Mouse (Mus musculus) myocyte (in vitro differentiated cells): ENCODE results near the gene Cdcp2.
A peak's percentile ranks its signal among the peaks of the same experiment; 100 is the strongest.

ENCODE experiments used
- CEBPB ChIP-seq: IDR thresholded peaks from 2 replicates; pipeline ENCODE4 v1.6.1; 2011; ENCODE audit warnings: mild to moderate bottlenecking, moderate library complexity; ENCODE audit not compliant: poor library complexity, insufficient read depth, severe bottlenecking
- E2F4 ChIP-seq: IDR thresholded peaks from one replicate; pipeline ENCODE4 v1.6.1; 2011; ENCODE audit warnings: mild to moderate bottlenecking, control low read depth, moderate library complexity; ENCODE audit not compliant: insufficient read depth
- MAX ChIP-seq: IDR thresholded peaks from one replicate; pipeline ENCODE4 v1.6.1; 2011; ENCODE audit warnings: low read depth, mild to moderate bottlenecking, control low read depth
- MYOD1 ChIP-seq, 3 experiments: IDR thresholded peaks; one replicate each; pipeline ENCODE4 v1.6.1; 2011; ENCODE audit warnings: control low read depth in 2 of 3, low read depth in 2 of 3, mild to moderate bottlenecking in 2 of 3, moderate library complexity in 1 of 3; ENCODE audit not compliant: insufficient read length in 2 of 3, control insufficient read depth in 1 of 3
- MYOG ChIP-seq, 3 experiments: IDR thresholded peaks; one replicate each; pipeline ENCODE4 v1.6.1; 2011; ENCODE audit warnings: control low read depth in 2 of 3, low read depth in 2 of 3, mild to moderate bottlenecking in 2 of 3; ENCODE audit not compliant: insufficient read length in 2 of 3, control insufficient read depth in 1 of 3, insufficient read depth in 1 of 3
- POLR2A ChIP-seq: IDR thresholded peaks from one replicate; pipeline ENCODE4 v1.6.1; 2011; ENCODE audit warnings: low read depth, mild to moderate bottlenecking, control low read depth, moderate library complexity; ENCODE audit not compliant: insufficient read length
- POLR2AphosphoS2 ChIP-seq: IDR thresholded peaks from one replicate; pipeline ENCODE4 v1.6.1; 2011; ENCODE audit warnings: low read depth, control low read depth; ENCODE audit not compliant: insufficient read length
- REST ChIP-seq: IDR thresholded peaks from one replicate; pipeline ENCODE4 v1.6.1; 2011; ENCODE audit warnings: mild to moderate bottlenecking, control low read depth, moderate library complexity; ENCODE audit not compliant: insufficient read depth, insufficient read length
- SRF ChIP-seq: IDR thresholded peaks from one replicate; pipeline ENCODE4 v1.6.1; 2011; ENCODE audit warnings: low read depth; ENCODE audit not compliant: control insufficient read depth, insufficient read length
- TCF12 ChIP-seq: IDR thresholded peaks from one replicate; pipeline ENCODE4 v1.6.1; 2011; ENCODE audit warnings: mild to moderate bottlenecking, control low read depth; ENCODE audit not compliant: poor library complexity, insufficient read depth, severe bottlenecking
- TCF3 ChIP-seq: IDR thresholded peaks from one replicate; pipeline ENCODE4 v1.6.1; 2011; ENCODE audit warnings: low read depth, control low read depth; ENCODE audit not compliant: insufficient read length
- USF1 ChIP-seq: IDR thresholded peaks from one replicate; pipeline ENCODE4 v1.6.1; 2011; ENCODE audit warnings: low read depth, mild to moderate bottlenecking, control low read depth, moderate library complexity

DNA sequence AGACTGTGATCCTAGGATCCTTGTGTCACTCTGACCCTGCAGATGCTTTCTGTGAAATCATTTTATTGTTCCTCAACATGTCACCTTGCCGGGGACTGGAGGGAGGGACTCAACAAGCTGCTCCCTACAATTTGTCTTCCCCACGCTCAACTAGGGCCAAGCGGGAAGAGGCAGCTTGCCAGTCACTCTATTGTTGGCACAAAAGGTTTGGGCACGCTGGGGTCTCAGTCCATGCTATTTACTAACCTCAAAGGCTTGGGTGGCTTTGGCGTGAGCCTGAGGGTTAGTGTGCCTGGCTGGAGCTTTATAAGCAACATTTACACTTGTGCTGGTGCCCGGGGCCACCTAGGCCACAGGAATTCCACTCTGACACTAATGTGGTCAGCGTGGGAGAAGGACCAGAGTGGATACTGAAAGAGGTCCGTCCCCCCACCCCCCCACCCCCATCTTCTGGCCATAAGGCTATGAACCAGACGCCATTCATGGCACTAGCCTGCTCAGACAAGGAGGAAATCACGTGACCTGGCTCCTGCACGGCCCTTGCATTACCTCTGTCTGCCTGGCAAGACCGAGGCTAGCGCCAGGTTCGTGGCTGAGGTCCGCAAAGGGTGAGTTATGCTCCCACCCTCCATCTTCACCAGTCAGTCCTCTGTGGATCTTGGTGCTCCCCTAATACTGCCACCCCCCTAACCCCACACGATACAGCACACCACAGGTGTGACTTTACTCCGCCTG is 2.3 kb downstream of the Cdcp2 start:
- no peak for TF ChIP-seq POLR2A
- TF ChIP-seq TCF12 = no peak
- TF ChIP-seq MYOD1 (IDR thresholded peaks at IDR 0.05; ENCODE audit: control insufficient read depth in 1 of 3, insufficient read length in 2 of 3, low read depth in 2 of 3) = no peak
- TF ChIP-seq POLR2AphosphoS2 = no peak
- no peak for TF ChIP-seq E2F4
- TF ChIP-seq SRF = no peak
- TF ChIP-seq MYOG (IDR thresholded peaks at IDR 0.05; ENCODE audit: control insufficient read depth in 1 of 3, insufficient read depth in 1 of 3, insufficient read length in 2 of 3, low read depth in 2 of 3) = no peak
- TF ChIP-seq USF1 = peak; percentile 19
- no peak for TF ChIP-seq REST
- TF ChIP-seq MAX = no peak
- TF ChIP-seq CEBPB = no peak
- no peak for TF ChIP-seq TCF3
